Mouse (Mus musculus) CH12F3 (cell line): ENCODE measurements around the gene Nrl.

Experiments used
- in situ Hi-C: fragments of 300-500 bp; cut with MboI; formaldehyde crosslinking; loops from 2 replicates; pipeline ENCODE4 v1.14.3; 2020; ENCODE audit warnings: low sequenced_read_pairs

The Nrl gene

GRCm38 (mm10) chr14:55524785-55525184, at the start of gene Nrl:
Gene Nrl, minus strand, starts transcription at chr14:55524981.
- in situ Hi-C loops: no loop called here

DNA sequence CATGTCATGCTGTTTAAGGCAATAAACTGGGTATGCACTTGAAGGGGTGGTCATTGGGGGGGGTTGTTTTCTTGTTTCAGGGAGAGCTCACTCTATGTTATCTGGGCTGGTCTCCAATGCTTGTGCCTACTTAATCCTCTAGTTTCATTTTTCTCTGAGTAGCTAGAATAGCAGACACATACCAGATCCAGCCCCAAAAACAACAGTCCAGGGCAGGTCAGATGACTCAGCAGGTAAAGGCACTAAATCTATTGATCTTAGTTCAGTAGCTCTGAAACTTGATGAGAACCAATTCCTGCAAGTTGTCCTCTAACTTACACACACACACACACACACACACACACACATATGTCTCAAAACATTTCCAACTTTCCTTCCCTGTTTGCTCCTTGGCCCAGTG, 47.0 kb upstream of the Nrl start:
- in situ Hi-C loops: no loop called here

DNA sequence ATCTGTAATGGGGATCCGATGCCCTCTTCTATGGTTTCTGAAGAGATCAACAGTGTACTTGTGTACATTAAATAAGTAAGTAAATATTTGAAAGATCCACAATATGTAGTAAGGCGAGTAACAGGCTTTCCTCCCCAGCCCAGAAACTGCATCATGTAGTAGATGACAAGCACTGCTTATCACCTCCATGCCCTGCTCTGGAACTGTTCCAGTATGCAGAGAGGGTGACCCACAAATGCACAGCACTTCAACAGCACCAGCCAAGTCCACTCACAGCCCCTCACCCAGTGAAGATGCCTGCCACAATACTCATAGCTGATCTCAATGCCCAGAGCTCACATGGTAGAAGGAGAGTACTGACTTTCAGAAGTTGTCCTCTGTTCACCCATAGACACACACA, 45.8 kb upstream of the Nrl start:
- in situ Hi-C loops: no loop called here

- in situ Hi-C loops: no loop called here
Observed at GRCm38 (mm10) chr14:55567496-55567895, 42.7 kb upstream of the Nrl start.

DNA sequence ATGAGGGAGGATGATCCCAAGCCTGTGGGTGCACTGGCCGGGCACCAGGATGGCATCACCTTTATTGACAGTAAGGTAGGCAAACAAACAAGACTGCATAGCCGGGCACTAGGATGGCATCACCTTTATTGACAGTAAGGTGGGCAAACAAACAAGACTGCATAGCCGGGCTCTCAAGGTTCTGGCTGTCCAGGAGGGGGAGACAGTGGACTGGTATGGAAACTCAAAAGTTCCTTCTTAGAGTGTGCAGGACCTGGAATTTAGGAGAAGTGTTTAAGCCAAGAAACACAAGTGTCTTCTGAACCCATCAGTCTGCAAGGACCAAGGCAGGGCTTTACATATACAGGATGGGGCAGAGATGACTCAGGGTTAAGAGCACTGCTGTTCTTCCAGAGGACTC, 41.0 kb upstream of the Nrl start:
- in situ Hi-C loops: no loop called here

- in situ Hi-C loops: no loop called here
Observed at GRCm38 (mm10) chr14:55563249-55563648, 38.5 kb upstream of the Nrl start.

DNA sequence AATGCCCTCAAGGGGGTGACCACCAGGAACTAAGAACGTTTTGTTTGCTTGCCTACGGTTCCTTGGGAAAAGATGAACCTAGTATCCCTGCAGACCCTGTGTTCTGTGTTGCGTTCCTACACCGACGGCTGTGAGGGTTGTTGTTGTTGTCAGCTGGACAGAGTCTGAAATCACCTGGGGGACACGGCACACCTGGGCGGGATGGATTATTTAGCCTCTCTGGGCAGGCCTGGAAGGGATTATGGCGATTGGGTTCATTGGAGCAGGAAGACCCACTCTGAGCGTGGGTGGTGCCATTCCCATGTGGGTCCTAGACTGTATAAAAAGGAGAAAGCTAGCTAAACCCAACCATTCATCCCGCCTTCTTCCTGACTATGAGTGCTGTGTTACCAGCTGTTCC, 37.1 kb upstream of the Nrl start:
- in situ Hi-C loops: no loop called here

DNA sequence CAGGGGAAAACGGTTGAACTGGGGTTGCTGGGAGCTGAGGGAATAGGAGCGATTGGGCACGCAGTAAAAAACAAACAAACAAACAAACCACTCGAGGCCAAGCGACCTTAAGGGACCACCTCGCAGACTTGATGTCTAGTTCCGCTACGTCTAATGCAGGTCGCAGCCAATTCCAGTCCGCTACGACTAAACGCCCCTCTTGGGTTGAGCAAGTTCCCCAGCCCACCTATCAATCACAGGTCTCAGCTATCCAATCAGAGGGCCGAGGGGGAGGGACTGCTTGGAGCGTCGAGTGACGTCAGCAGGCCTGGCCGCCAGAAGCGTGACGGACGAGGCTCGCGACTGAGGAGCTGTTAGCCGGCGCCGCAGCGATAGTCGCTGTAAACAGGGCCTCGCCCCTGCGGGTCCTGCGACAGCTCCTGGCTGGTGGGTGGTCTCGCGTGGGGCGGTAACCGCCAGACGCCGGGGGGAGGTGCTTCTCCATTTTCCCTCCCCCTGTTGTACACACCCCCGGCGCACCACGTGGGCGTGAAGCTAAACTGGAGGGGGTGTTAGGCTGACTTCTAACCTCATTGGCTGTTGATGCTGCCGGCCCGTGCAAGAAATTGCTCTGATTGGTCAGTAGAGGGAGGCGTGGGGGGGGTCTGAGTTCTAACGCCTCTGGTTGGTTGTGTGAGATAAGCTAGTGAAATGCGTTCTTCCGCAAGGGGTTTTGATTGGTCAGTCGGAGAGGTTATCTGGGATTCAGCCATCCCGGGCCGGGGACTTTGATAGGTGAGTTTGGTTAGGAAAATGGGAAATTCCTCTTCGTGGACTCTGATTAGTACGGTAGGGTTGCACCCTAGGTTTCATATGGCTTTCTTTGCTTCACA, 35.7 kb upstream of the Nrl start, which contains the start of gene A730061H03Rik:
TSS of gene A730061H03Rik (minus strand) at position 205 of the 872 bp plus-strand sequence.
- in situ Hi-C loops: no loop called here

DNA sequence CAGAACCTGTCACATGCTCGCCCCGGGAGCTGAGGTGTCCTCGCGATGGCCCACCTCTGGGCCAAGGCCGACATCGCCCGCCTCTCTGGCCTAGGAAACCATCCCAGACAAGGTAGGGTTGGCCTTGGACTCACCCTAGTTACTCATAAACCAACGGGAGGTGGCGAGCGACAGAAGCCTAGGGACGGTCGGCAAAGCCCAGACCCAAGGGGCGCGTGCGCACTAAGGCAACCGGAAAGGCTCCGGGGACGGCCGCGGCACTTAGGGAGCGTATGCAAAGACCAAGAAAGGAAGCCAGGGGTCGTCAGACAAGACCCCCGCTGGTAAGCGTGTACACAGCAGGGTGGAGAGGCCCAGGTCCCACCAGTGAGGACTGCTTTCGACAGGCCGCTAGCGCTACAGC, 35.0 kb upstream of the Nrl start, which contains the start of gene Dcaf11:
TSS of gene Dcaf11 (plus strand) at position 208 of the 403 bp plus-strand sequence.
- in situ Hi-C loops: no loop called here

- in situ Hi-C loops: no loop called here
Observed at GRCm38 (mm10) chr14:55558740-55559448, 34.1 kb upstream of the Nrl start.

GRCm38 (mm10) chr14:55557587-55557986, 32.8 kb upstream of the Nrl start:
- in situ Hi-C loops: no loop called here

DNA sequence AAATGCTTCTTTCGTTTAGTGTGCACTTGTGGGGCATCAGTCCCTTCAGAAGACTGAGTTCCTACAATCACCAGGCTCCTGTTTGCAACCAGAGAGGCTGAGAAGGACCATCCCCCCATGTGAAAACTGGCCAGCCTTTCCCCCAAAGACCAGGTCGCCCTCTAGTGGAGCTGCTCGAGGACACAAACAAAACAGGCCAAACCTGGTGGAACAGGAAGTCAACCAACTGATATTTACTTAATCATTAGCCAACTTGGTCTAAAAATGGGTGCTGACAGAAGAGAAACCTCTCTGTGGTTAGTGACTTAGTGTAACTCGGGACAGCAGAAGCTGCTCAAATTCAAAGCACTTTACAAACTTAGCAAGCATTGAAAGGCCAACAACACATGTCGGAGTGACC, 32.2 kb upstream of the Nrl start:
- in situ Hi-C loops: no loop called here

GRCm38 (mm10) chr14:55555788-55556187, 31.0 kb upstream of the Nrl start:
- in situ Hi-C loops: no loop called here

GRCm38 (mm10) chr14:55554635-55555034, 29.9 kb upstream of the Nrl start:
- in situ Hi-C loops: no loop called here

- in situ Hi-C loops: no loop called here
Observed at GRCm38 (mm10) chr14:55551794-55552193, 27.0 kb upstream of the Nrl start.

- in situ Hi-C loops: no loop called here
Observed at GRCm38 (mm10) chr14:55551347-55551746, 26.6 kb upstream of the Nrl start.

GRCm38 (mm10) chr14:55550191-55550590, 25.4 kb upstream of the Nrl start:
- in situ Hi-C loops: no loop called here

- in situ Hi-C loops: no loop called here
Observed at GRCm38 (mm10) chr14:55544334-55544733, 19.6 kb upstream of the Nrl start.

GRCm38 (mm10) chr14:55542268-55542667, 17.5 kb upstream of the Nrl start:
- in situ Hi-C loops: no loop called here

DNA sequence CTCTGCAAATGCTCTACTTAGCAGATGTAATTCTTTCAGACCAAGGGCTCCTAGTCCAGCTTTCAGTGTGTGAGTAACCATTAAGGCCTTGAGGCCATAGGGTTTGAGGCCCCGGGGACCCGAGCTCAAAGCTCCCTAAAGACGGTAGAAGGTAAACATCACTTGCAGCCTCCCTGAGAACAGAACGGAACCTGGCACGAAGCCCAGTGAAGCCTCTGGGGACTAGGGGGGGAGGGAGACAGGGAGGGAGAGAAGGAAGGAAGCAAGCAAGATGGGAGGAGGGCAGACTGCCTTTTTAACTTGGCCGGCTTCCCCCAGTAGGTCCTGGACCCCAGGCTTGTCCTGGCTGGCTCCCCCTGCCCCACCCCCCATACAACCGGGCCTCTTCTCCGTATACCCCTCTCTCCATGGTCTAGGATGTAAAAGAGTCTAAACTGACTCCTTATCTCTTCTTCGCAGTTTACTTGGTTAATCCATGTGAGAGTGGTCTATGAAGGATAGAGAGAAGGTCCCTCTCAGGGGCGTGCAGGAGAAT, 16.1 kb upstream of the Nrl start:
- in situ Hi-C loops: no loop called here

- in situ Hi-C loops: no loop called here
Observed at GRCm38 (mm10) chr14:55540067-55540786, 15.4 kb upstream of the Nrl start, which contains the start of gene Pck2. Gene Pck2, plus strand, starts transcription at chr14:55540266.
